Comparison of ENCODE assay signal across 20 mouse cellular contexts in the genomic region with DNA sequence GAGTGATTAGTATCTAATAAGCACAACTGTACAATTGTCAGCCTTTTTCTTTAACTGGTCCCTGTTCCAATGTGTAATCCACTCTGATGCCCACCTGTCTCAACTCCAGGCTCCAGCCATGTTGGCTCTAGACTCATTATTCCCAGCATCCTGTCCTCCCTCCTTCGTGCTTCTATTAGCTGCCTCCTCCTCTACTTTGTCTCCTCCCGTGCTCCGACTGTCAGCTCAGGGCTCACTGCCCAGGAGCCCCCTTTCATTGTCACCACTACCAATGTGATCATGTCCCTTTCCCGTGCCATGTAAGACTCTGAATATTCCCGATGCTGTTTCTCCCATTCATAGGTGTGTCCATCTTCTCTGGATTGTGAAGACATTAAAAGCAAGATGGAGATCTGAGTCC. TPM values are rescaled to one million over a fixed set of nuclear protein-coding genes. Genes with fewer than 3 reads are reported as not detected.
"Had no signal": no experiment of that assay in that cellular context is flagged by ENCODE, and none has a peak within 500 bp of the region (broad histone marks: within the 10 kb centered on the region; RNA-seq: fewer than 3 reads in every experiment).

No protein-coding gene starts in this region.

- H3K27ac ChIP-seq: neural tube, embryonic 13.5 days; neural tube, embryonic 15.5 days; stomach, embryonic 15.5 days; stomach, postnatal 0 days had no signal

- DNase-seq: retina, postnatal 1 day; right cerebral cortex, adult 18-20 months; right cerebral cortex, postnatal 14 days; right cerebral cortex, postnatal 25 days; right cerebral cortex, postnatal 4 days; spleen, adult 18-20 months; thymus, adult 18-20 months; thymus, adult 2 months; thymus, postnatal 14 days; thymus, postnatal 25 days; thymus, postnatal 36 days; thymus, postnatal 4 days had no signal

- H3K27me3 ChIP-seq: neural tube, embryonic 13.5 days; neural tube, embryonic 15.5 days; stomach, embryonic 15.5 days had no signal

- H3K4me1 ChIP-seq: neural tube, embryonic 13.5 days; neural tube, embryonic 15.5 days; stomach, embryonic 15.5 days had no signal

- H3K4me3 ChIP-seq: neural tube, embryonic 13.5 days; neural tube, embryonic 15.5 days; stomach, embryonic 15.5 days had no signal

RNA-seq across cellular contexts. Expression of gene Cfap161, which starts 32.3 kb away (rescaled TPM):
- polyA plus RNA-seq: neural tube, embryonic 13.5 days; small intestine, adult 2 months; spleen, adult 2 months; stomach, embryonic 16.5 days; urinary bladder, adult 2 months had no signal
